Mouse (Mus musculus) cortical plate, adult 2 months (tissue): ENCODE data around the gene Tnn. TPM values are rescaled to one million over a fixed set of nuclear protein-coding genes. Genes with fewer than 3 reads are reported as not detected.

ENCODE experiments used
- H3K27ac ChIP-seq: fragments of 200-500 bp; 2 replicates; pipeline ENCODE4 v1.5.1; 2012; ENCODE audit warnings: low read length, control low read depth, inconsistent platforms; ENCODE audit not compliant: insufficient read depth
- H3K4me1 ChIP-seq: fragments of 200-500 bp; 2 replicates; pipeline ENCODE4 v1.6.1; 2011; ENCODE audit warnings: low read length; ENCODE audit not compliant: control insufficient read depth, insufficient read depth
- H3K4me3 ChIP-seq: fragments of 200-500 bp; 2 replicates; pipeline ENCODE4 v1.5.1; 2011; ENCODE audit warnings: mild to moderate bottlenecking, low read length, control low read depth; ENCODE audit not compliant: insufficient read depth
- CTCF ChIP-seq: fragments of 200-500 bp; IDR thresholded peaks from 2 replicates; pipeline ENCODE4 v1.5.1; 2011; ENCODE audit warnings: mild to moderate bottlenecking, control low read depth, low read length; ENCODE audit not compliant: insufficient read depth; ENCODE audit errors: extremely low read depth
- POLR2A ChIP-seq: fragments of 200-500 bp; IDR thresholded peaks from 2 replicates; pipeline ENCODE4 v1.6.1; 2011; ENCODE audit warnings: mild to moderate bottlenecking, low read length, control low read depth; ENCODE audit not compliant: insufficient read depth; ENCODE audit errors: extremely low read depth
- polyA plus RNA-seq: library from polyadenylated mRNA; depleted of rRNA; stranded (reverse); fragments of >200 nt; gene quantifications from 2 replicates; pipeline ENCODE4 v1.2.3, GENCODE M21; 2012

Gene Tnn
- polyA plus RNA-seq, 1 experiment, result 0.06 TPM

- H3K4me3 ChIP-seq, result no peak overlapping the region
- TF ChIP-seq CTCF (peak; percentile 40; the same call in 1 of the 2 replicates), POLR2A (no peak)
- no peak overlapping the region for H3K27ac ChIP-seq
- H3K4me1 ChIP-seq, result peaks cover 3% of the 10 kb centered on the region; the same call in 1 of the 2 replicates
These were observed 53.6 kb downstream of the Tnn start for GRCm38 (mm10) chr1:160099659-160100302.

GRCm38 (mm10) chr1:160086651-160087050 lies 66.7 kb downstream of the Tnn start:
- no peak overlapping the region for H3K27ac ChIP-seq
- H3K4me3 ChIP-seq, result no peak overlapping the region
- no peaks in the 10 kb centered on the region for H3K4me1 ChIP-seq
- no peak for TF ChIP-seq CTCF
- TF ChIP-seq POLR2A, result no peak

- no peak for TF ChIP-seq CTCF
- no peak for TF ChIP-seq POLR2A
- no peak overlapping the region for H3K27ac ChIP-seq
- no peak overlapping the region for H3K4me3 ChIP-seq
- no peaks in the 10 kb centered on the region for H3K4me1 ChIP-seq
These were observed 69.1 kb downstream of the Tnn start for GRCm38 (mm10) chr1:160084239-160084638.

- Histone ChIP-seq H3K27ac (no peak overlapping the region), H3K4me1 (no peaks in the 10 kb centered on the region), H3K4me3 (no peak overlapping the region)
- TF ChIP-seq POLR2A, result no peak
- TF ChIP-seq CTCF, result no peak
These were observed 70.7 kb downstream of the Tnn start for GRCm38 (mm10) chr1:160082647-160083046.

- TF ChIP-seq POLR2A (no peak), CTCF (peak; percentile 91)
- no peak overlapping the region for H3K4me3 ChIP-seq
- H3K27ac ChIP-seq, result no peak overlapping the region
- no peaks in the 10 kb centered on the region for H3K4me1 ChIP-seq
These were observed 72.5 kb downstream of the Tnn start for GRCm38 (mm10) chr1:160080800-160081436.

- Histone ChIP-seq H3K27ac (no peak overlapping the region), H3K4me3 (no peak overlapping the region), H3K4me1 (no peaks in the 10 kb centered on the region)
- TF ChIP-seq POLR2A (no peak), CTCF (no peak)
These were observed 74.3 kb downstream of the Tnn start for GRCm38 (mm10) chr1:160078882-160079661.

- Histone ChIP-seq H3K27ac (no peak overlapping the region), H3K4me1 (no peaks in the 10 kb centered on the region), H3K4me3 (no peak overlapping the region)
- no peak for TF ChIP-seq POLR2A
- no peak for TF ChIP-seq CTCF
These were observed 88.7 kb downstream of the Tnn start for GRCm38 (mm10) chr1:160064547-160065144.

- Histone ChIP-seq H3K4me1 (no peaks in the 10 kb centered on the region), H3K4me3 (no peak overlapping the region), H3K27ac (no peak overlapping the region)
- peak; percentile 40 for TF ChIP-seq CTCF
- no peak for TF ChIP-seq POLR2A
These were observed 91.5 kb downstream of the Tnn start for GRCm38 (mm10) chr1:160061725-160062366.

GRCm38 (mm10) chr1:160061321-160061720 lies 92.1 kb downstream of the Tnn start:
- TF ChIP-seq CTCF, result no peak
- Histone ChIP-seq H3K4me3 (no peak overlapping the region), H3K4me1 (no peaks in the 10 kb centered on the region), H3K27ac (no peak overlapping the region)

- no peak overlapping the region for H3K4me3 ChIP-seq
- TF ChIP-seq CTCF, result no peak
- TF ChIP-seq POLR2A, result no peak
- no peak overlapping the region for H3K27ac ChIP-seq
These were observed 92.8 kb downstream of the Tnn start for GRCm38 (mm10) chr1:160060542-160060941.

More at GRCm38 (mm10) chr1:160060542-160060941, 92.8 kb downstream of the Tnn start:
- H3K4me1 ChIP-seq, result no peaks in the 10 kb centered on the region
